Mouse (Mus musculus): Measurements from ENCODE around the gene Fgd2.

Fgd2 gene

DNA sequence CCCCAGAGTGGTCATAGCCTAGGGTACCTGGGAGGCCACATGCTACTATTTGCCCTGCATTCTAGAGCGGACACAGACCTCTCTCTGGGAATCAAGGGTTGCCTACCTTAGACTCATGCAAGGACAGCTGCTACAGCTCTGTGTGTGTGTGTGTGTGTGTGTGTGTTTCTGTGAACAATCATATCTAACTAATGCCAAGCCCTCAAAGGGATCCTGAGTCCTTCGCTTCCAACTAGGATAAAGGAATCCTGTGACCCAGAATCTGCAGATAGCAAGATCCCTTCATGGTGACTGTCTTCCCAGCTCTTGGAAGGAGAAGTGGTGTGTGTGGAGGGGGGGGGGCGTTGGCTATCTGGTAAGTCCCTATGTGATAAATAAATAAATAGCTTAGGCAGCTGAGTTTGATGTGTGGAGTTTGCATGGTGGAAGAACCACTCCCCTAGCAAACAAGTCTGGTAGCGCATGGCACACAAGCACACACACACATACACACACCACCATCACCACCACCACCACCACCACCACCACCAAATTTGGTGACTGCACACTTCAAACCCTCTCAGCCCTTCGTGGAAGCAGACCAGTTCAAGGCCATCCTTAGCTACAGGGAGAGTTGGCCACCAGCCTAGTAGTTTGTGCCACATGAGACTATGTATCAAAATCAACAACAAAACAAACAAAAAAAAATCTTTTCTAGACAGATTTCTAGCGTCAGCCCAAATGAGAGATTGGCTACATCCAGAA is 35.5 kb downstream of the Fgd2 start:
- in situ Hi-C loops (cut with MboI, MseI), result loop anchor here (5.0 kb wide), 2 partner anchors 36 to 96 kb away; partner anchors contain the start of gene Pim1 (in 1 of the 2)

DNA sequence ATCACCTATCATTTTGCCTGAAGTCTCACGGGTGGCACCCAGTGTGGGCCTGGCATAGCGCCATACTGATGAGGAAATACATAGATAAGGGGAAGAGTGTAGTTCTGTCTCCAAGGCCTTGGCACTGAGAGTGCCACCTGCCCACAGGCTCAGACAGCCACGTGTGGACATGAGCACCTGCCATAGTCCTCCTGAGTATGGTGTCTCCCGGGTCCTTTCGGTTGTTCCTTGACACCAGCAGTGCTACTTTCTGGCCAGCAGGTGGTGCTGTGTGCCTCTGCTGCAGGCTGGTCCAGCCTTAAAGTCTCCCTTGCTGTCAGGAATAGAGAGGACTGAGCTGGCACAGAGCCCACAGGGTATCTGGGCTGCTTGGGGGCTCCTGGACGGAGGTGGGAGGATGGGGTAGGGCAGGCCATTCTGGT is 36.1 kb downstream of the Fgd2 start:
- in situ Hi-C loops (cut with MboI, MseI), result loop anchor here (5.0 kb wide), 2 partner anchors 35 to 95 kb away; partner anchors contain the start of gene Pim1 (in 1 of the 2)

DNA sequence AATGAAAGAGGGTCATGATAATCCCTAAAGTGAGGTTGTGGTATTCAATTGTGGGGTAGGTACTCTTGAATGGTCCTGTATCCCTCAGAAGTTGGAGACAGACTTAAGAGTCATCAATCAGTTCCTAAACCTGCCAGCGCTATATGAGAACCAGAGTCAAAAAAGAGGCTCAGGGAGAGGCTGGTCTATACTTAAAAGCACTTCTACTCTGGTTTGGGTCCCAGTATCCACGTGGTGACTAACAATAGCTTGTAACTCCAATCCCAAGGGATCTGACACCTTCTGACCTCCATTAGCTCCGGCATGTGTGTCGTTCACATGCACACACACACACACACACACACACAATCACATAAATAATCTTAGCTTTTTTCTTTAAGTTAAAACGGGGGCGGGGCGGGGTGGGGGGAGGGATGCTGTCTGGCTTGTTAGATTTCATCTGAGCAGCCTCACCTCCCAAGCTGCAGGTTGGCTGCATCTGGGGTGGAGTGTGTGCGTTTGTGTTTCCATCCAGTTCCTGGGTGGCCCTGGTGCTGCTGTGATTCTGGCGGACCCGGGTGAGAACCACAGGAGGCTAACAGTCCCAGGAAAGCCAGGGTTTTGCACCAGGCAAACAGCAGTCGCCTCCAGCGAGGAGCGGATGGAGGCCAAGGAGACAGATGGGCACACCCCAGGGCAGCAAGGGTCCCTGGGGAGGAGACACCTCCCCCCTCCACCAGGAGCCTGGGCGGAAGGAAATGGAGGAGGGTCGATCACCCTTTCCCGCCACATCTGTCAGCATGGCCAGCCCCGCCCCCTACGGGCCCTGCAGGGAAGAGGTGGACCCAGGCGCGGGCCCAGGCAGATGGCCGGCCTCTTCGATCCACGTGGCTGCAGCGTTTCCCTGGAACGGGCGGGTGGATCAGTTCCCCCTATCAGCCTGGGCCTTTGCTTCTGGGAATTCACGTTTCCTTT is 37.0 kb downstream of the Fgd2 start:
- in situ Hi-C loops (cut with MboI, MseI), result loop anchor here (5.0 kb wide), 2 partner anchors 35 to 95 kb away; partner anchors contain the start of gene Pim1 (in 1 of the 2)

DNA sequence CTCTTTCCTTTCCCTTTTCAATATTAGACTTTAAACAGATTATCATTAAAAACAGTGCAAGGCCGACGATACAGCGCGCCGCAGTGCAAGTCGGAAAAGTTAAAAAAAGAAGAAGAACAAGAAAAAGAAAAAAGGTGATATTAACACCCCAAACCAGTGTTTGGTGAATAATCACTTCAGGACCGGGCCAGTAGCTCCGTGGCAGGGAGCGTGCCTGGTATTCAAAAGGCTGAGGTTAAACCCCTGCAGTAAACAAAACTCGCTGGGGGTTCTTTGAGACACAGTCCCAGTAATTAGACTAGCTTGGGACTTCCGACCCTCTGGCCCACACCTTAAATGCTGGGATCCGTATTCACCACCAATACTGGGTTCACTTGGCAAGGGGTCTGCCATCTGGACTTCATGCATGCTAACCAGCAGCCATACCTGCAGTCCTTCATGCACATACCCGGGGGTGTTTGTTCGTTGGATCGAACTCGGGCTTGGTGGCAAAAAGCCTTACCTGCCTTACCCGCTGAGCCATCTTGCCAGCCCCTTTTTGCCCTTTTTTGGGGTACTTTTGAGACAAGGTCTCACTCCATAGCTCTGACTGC is 37.8 kb downstream of the Fgd2 start:
- in situ Hi-C loops (cut with MboI, MseI), result loop anchor here (5.0 kb wide), 2 partner anchors 34 to 94 kb away; partner anchors contain the start of gene Pim1 (in 1 of the 2)

DNA sequence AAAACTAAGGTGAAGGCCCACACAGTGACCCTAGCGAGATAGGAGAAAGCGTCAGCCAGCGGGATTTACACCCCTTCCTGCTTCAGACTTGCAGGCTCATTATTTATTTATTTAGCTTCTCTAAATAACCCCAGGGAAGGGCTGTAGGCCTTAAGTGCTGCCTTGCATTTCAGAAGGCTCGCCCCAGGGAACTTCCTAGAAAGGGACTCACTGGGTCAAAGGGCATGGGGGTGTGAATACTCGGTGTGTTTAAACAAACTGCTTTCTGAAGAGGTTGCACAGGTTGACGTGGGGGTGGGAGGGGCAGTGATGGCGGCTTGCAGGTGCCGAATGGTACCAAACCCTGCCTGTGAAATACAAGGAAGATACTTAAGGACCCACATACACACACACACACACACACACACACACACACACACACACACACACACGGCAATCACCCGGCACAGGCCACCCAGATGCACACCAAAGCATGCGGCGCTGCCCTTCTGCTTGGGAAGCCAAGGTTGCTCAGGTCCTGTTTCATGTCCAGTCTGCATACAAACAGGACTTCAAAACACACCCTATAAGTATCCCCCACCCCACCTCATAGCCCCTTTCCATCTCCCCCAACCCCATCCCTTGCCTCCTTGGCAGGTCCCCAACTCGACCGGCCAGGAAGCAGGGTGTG is 38.7 kb downstream of the Fgd2 start:
- in situ Hi-C loops (cut with MboI, MseI), result loop anchor here (5.0 kb wide), 2 partner anchors 33 to 93 kb away; partner anchors contain the start of gene Pim1 (in 1 of the 2)

DNA sequence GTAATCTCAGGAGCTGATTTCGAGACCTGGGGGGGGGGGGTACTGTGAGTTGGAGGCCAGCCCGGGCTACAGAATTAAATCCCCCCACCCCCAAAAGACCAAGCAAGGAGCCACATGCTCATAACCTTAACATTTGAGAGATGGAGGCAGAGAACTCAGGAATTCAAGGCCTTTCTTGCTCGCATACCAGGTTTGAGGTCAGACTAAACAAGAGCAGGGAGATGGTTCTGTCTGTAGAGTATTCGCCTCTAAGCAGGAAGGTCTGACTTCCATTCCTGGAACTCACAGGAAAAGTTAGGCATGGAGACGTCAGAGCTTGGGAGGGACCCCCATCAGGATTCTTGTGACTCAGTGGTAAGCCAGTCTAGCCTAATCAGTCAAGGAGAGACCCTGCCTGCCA is 39.3 kb downstream of the Fgd2 start:
- in situ Hi-C loops (cut with MboI, MseI), result no loop called here

DNA sequence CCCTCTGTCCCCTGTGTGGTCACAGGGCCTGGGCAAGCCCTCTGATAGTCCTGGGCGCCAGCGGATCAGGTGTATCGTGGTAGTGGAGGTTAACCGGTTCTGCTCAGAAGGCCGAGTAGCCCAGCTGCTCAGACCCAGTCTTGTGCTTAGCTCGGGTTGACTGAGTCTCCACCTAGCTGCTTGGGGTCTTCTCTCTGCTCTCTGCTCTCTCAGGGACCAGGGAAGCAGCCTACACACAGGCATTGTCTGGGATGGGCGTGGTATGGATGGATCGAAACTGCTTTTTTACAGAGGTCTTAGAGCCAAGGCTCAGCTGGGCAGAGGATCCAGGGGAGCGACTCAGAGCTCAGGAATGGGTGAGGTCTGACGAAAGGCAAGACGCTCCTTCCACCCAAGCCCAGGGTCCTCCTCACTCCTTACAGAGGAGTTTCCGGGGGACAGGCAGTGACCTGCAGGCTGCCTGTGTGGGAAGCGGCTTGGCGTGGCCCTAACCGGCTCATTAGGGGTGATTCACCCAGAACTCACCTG is 41.1 kb downstream of the Fgd2 start:
- in situ Hi-C loops (cut with MboI, MseI), result no loop called here

DNA sequence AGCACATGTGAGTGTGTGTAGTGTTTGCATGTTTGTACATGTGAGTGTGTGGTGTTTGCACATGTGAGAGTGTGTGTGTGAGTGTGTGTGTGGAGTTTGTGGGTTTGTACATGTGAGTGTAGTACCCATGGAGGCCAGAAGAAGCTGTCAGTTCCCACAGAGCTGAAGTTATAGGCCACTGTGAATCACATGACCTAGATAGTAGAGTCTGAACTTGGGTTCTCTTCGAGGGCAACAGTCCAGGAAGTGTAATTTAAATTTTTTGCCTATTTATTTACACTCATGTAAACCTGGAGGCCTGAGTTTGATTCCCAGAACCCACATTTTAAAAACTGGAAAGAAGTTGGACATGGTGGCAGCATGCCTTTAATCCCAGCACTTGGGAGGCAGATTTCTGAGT is 42.5 kb downstream of the Fgd2 start:
- in situ Hi-C loops (cut with MboI, MseI), result no loop called here

DNA sequence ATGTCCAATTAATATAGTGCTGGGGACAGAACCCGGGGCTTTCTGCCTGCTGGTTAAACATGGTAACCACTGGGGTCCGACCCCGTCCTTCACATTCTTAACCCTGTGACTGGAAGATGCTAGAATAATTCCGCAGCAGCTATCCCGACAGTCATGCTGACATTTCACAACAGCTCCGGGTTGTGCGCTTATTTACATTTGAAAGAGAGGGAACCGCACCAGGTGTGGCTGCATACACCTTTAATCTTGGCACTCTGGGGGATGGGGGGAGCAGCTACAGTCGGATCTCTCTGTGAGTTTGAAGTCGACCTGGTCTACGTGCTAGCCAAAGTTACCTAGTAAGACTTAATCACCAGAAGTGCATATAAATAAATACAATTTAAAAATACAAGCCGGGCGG is 44.8 kb downstream of the Fgd2 start:
- in situ Hi-C loops (cut with MboI, MseI), result no loop called here

DNA sequence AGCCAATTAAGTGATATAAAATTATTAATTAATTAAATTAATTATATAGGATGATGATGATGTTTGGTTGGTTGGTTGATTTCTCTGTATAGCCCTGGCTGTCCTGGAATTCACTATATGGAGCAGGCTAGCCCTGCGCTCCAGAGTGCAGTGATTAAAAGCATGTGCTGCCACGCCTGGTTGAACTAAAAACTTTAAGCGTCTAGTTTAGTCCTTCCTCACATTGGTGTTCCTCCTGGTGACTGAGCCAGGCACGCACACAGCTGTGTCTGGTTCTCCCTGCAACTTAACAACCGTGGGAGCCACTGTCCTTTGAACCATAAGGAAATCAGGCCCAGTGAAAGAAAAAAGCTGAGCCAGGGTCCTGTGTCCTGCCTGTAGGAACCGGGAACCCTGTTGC is 45.4 kb downstream of the Fgd2 start:
- in situ Hi-C loops (cut with MboI, MseI), result no loop called here

DNA sequence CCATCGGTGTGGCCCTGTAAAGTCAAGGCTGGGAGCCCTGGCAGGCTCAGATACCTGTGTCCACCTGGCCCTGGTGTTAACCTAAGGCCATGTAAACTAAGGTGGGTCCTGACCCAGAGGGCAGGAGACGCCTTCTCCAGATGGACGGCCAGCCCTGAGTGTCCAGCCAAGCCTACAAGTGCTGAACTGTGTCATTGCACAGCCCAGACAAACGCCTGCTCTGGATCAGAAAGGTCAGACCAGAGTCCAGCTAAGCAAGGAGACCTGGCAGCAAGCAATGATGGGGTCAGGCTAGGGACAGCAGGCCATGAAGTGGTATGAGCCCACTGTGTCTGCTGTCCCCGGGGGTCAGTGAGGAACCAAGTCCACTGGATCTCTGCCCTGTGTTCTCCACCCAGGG is 46.7 kb downstream of the Fgd2 start:
- in situ Hi-C loops (cut with MboI, MseI), result no loop called here

DNA sequence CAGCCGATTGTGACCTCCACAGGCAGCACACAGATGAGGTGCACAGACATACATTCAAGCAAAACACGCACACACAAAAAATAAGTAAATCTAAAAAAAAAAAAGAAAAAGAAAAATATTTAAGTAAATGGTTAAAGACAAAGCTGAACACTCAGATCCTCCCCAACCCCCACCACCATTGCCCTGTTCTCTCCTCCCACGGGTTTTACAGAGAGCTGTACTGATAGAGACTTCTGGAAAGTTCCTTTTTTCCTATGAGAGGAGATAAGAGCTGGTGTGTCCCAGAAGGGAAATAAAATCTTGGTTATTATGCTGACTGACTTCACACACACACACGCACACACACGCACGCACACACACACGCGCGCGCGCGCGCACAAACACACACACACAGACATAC is 47.6 kb downstream of the Fgd2 start:
- in situ Hi-C loops (cut with MboI, MseI), result no loop called here

DNA sequence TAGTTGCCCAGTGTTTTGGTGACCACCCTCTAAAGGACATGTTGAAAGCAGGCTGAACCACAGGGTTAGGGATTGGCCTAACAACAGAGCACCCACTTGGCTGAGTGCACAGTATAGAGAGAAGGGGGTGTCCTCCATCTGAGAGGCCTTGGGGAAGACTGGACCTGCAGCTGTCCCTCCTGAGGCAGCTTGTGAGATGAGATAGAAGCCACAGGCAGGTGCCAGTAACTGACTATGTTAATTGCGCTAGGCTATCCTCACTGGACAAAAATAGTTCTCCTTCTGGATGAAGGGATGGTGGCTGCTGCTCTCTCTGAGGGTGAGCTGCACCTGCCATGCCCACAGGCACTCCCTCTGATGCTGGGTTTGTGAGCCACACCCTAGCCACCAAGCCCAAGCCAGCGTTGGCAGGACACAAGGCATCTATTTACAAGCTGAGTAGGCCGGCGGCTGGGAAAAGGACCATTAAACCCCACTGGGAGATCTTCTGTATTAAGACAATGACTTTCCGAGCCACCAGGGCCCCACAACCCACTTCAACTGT is 49.2 kb downstream of the Fgd2 start:
- in situ Hi-C loops (cut with MboI, MseI), result loop anchor here in 1 of 2 experiments (5.0 to 10.0 kb wide), 2 partner anchors 48 to 725 kb away; partner anchors contain the start of gene Fgd2

DNA sequence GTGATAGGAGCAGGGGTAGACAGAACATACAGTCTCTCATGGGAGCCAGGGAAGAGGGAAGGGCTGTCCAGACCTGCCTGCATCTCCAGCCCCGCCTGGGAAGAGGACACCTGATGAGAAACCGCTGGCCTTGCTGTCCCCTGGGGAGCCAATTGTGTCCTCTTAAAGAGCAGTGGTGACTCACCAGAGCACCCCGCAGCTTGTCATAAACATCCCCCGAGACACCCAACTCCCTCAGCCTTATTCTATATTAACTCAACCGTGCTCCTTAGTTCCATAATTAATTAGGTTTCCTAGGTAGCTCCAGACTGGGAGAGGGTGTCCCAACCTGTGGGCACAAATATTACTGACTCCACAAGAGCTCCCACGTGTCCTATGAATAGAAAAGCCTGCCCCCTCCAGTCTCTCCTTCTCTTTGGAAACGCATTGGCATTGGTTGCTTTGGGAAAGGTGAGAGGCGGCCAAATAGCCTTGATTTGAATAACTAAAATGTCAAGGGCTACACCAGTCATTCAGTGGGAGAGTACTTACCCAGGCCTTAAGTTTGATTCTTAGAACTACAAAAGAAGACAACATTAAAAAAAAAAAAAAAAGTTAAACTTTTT is 51.2 kb downstream of the Fgd2 start:
- in situ Hi-C loops (cut with MboI, MseI), result loop anchor here in 1 of 2 experiments (5.0 to 10.0 kb wide), 2 partner anchors 50 to 723 kb away; partner anchors contain the start of gene Fgd2

DNA sequence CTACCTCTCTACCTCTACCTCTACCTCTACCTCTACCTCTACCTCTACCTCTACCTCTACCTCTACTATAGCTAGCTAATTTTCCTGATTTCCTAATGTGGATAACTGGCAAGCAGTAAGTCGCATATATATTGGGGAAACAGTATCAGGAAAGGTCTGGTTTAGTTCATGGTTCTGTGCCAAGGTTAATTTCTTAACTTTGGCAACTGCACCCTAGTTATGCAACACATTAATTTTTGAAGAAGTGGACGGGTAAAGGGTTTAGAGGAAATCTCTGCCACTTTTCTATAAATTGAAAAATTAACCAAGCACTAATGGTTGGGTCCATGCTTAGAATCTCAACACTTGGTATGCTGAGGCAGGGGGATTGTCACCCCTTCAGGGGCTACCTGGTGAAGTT is 53.9 kb downstream of the Fgd2 start:
- in situ Hi-C loops (cut with MboI, MseI), result loop anchor here in 1 of 2 experiments (5.0 to 10.0 kb wide), 2 partner anchors 52 to 720 kb away; partner anchors contain the start of gene Fgd2

DNA sequence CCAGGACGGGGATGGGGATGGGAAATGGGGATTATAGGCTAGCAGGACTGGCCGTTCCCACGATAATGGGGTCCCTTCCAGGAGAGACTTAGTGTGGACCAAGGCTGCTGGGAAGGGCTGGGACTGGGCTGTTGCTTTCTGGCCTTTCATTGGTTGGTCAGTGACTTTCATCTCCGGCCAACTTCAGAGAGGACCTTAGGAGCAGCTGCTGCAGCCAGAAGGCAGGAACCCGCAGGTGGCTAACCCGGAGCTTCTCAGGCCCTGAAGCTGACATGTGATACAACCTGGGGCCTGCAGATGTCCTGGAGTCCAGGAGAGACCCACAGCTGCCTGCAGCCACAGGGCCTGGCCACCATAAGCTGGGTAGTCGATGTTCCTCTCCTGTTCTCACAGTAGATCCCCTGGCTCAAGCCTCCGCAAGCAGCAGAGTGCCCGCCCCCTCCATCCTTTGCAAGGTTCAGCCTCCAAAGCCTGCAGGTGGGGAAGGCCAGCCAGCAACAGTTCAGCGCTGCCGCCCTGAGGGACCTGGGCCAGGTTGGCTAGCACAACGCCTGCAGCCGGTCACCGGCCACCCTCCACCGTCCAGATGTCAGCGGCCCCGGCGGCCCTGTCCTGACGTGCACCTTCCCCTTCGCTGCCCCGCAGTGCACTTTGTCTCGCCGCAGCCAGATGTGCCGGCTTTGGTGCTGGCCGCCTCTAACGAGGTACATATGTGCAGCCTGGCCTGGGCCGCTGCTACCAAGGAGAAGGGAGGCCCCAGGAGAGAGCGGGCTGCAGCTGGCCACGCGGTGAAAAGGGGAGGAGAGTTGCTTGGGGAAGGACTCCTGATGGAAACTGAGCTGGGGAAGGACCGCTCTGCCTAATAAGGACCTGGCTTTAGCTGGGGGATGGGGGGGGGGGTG is 55.3 kb downstream of the Fgd2 start:
- in situ Hi-C loops (cut with MboI, MseI), result loop anchor here in 1 of 2 experiments (10.0 kb wide), 1 partner anchor 719 kb away; no protein-coding TSS in a partner anchor

DNA sequence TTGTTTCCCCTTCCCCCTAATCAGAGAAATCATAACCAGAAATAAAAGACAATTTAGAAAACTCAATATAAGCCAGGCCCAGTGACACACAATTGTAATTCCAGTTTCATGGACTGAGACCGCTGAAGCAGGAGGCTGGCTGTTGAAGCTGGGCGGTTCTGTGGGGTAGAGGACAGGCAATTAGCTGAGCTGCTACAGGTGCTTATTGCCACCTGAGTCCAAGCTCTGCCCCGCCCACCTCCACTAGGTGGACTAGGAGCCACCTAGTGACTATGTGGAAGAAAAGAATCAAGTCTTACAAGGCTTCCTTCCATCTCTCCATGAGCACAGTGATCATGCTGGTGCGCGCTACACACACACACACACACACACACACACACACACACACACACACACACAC is 56.0 kb downstream of the Fgd2 start:
- in situ Hi-C loops (cut with MboI, MseI), result loop anchor here in 1 of 2 experiments (10.0 kb wide), 1 partner anchor 718 kb away; no protein-coding TSS in a partner anchor

DNA sequence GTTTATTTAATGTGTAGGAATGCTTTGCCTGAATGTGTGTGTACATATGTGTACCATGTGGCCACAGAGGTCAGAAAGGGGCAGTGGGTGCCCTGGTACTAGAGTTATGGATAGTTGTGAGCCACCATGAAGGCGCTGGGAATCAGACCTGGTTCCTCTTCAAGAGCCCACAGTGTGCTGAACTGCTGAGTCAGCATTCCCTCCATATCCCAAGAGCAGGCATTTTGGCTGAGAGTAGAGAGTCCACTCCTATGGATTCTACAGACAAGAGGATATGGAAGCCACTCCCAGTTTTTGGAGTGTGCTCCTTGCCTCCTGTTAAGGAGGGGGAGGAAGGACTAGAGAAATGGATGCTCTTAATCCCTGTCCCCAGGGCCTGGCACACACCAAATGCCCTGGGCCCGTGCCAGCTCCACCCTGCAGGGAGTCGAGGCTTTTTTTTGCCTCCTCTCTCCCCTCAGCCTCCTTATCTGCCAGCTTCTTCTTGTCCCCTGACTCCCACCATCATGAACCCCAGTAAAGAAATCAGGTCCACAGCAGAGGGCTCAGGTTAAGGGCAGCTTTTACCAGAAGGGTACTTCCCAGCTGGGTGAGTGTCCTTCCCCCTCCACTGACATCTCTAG is 58.2 kb downstream of the Fgd2 start:
- in situ Hi-C loops (cut with MboI, MseI), result loop anchor here in 1 of 2 experiments (10.0 kb wide), 1 partner anchor 716 kb away; no protein-coding TSS in a partner anchor

Data from T-helper 17 cell (primary cell).